Mouse (Mus musculus) bone marrow, adult 2 months (tissue): Measurements from ENCODE around the gene 2610028H24Rik.

Experiments
- CTCF ChIP-seq: fragments of 200-500 bp; IDR thresholded peaks from 2 replicates; pipeline ENCODE4 v1.5.1; 2011; ENCODE audit warnings: low read length, control low read depth; ENCODE audit not compliant: control insufficient read depth, insufficient read depth
- POLR2A ChIP-seq: fragments of 200-500 bp; IDR thresholded peaks from 2 replicates; pipeline ENCODE4 v1.6.1; 2011; ENCODE audit warnings: low read depth, mild to moderate bottlenecking, control low read depth, low read length, borderline replicate concordance; ENCODE audit not compliant: control insufficient read depth

DNA sequence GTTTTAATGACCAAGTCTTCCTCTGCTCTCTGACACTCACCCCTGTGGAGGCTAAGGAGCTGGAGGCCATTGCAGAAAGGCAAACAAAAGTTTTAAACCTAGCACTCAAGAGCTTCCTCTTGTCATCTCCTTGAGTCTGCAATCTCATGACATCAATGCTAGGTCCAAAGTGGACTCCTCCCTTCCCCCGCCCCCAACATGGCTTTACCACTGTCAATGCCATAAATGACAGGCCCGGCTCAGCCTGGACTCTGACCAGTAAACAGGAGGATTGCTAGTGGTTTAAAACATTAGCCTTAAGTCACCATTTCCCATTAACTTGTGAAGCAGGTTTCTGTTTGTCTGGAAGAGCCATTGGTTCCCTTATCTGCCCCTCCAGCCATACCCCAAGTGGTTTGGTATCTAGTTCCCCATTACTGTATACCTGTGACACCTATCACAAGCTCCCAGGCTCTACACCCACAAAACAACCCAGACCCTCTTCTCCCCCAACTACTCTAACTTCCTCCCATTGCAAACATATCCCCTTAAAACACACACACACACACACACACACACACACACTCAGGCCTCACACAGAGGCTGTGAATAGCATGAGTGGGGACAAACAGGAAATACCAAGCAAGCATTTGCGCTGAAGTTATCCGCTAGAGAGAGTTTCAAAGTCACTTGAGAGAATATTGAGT, 2.7 kb upstream of the 2610028H24Rik start:
- TF ChIP-seq CTCF (no peak), POLR2A (no peak)
